Mouse (Mus musculus) gastrocnemius, adult 8-10 months (tissue): ENCODE data around the gene Slc25a17. TPM values are rescaled to one million over a fixed set of nuclear protein-coding genes. Genes with fewer than 3 reads are reported as not detected.

Experiments used
- DNase-seq, 2 experiments: peaks; one replicate each; pipeline ENCODE4 v3.0.0; 2022; ENCODE audit warnings: low spot score in 2 of 2
- total RNA-seq, 4 experiments: library from RNA; stranded (reverse); gene quantifications; 2 replicates each; pipeline ENCODE4 v1.2.4; 2022

Slc25a17 gene
- total RNA-seq, 4 experiments from 2014 or later, result 4.9 to 8.7 (median 7.5) TPM

- no peak for DNase-seq
These were observed 5.4 kb downstream of the Slc25a17 start for GRCm38 (mm10) chr15:81355146-81355761.

DNA sequence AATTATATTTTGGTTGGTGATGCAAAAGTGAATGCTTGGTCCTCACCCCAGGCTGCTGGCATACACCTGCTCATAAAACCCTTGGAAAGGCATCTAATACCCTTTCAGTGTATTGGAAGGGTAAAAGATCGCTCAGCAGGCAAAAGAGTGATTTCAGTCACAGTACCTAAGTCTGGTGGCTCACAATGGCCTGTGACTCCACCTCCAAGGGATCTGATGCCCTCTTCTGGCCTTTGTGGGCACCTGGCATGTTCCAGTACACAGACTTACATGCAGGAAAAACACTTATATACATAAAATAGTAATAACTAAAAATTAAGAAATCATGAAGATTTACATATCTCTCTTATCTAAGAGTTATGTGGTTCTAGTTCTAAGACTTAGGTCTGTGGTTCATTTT lies 8.0 kb downstream of the Slc25a17 start:
- DNase-seq, result no peak

DNA sequence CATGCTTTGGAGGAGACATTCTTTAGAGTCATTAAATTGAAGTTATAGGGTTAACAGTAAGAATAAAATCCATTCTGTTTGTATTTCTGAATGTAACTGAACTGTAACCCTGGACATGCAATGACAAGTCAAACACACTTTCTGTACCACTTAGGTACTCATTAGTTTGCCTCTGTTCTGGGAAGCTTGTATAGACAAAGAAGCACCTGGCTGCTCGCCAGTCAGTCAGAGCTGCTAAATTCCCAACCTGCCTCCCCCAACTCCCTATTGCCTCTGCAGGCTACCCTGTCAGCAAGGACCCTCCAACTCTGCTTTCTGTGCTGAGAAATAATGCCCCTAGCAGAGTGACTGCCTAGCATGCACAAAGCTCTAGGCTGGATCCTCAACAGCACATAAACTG lies 10.2 kb downstream of the Slc25a17 start:
- DNase-seq, result no peak

GRCm38 (mm10) chr15:81348366-81348765 lies 12.2 kb downstream of the Slc25a17 start:
- DNase-seq, result no peak

DNA sequence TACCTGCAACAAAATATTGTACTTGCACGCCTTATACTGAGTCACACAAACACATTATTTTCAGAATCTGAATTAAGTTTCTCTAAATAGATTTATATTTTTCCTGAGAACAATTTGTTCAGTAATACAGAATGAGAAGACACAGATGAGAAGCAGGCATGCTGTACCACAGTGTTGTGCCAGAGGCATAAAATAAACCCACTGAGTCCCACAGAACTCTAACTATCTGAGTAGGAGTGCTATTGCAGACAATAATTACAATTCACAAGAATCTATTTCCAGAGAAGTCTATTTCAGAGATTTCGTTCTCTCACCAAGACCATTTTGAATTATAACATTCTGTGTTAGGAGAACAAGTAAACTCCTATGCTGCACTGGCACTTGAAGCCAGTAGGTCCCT lies 13.1 kb downstream of the Slc25a17 start:
- DNase-seq, result no peak

GRCm38 (mm10) chr15:81341426-81341825 lies 19.2 kb downstream of the Slc25a17 start:
- DNase-seq, result no peak

- no peak for DNase-seq
These were observed 21.5 kb downstream of the Slc25a17 start for GRCm38 (mm10) chr15:81339158-81339557.

GRCm38 (mm10) chr15:81336466-81336865 lies 24.1 kb downstream of the Slc25a17 start:
- DNase-seq, result no peak

DNA sequence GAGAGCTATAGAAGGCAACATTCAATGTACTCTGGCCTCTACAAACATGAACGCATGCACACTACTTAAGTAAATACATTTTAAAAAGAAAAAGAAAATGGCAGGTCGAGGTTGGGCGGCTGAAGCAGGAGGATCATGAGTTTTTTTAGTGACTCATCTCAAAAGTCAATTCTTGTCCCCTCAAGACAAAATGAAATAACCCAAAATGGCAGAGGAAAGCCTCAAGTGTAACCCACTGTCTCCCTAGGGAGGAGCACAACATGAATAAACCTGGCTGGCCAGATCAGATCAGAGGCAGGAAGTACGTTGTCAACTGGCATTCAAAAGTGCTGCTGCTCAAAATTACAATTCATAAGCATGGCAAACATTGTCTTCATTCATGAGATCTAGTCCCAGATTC lies 28.1 kb downstream of the Slc25a17 start:
- DNase-seq, result no peak

- no peak for DNase-seq
These were observed 29.7 kb downstream of the Slc25a17 start for GRCm38 (mm10) chr15:81330816-81331433.

- no peak for DNase-seq
These were observed 30.8 kb downstream of the Slc25a17 start for GRCm38 (mm10) chr15:81329721-81330369.

GRCm38 (mm10) chr15:81327501-81327900 lies 33.1 kb downstream of the Slc25a17 start:
- DNase-seq, result no peak

GRCm38 (mm10) chr15:81324979-81325378 lies 35.6 kb downstream of the Slc25a17 start:
- no peak for DNase-seq

- no peak for DNase-seq
These were observed 40.5 kb downstream of the Slc25a17 start for GRCm38 (mm10) chr15:81320137-81320536.

DNA sequence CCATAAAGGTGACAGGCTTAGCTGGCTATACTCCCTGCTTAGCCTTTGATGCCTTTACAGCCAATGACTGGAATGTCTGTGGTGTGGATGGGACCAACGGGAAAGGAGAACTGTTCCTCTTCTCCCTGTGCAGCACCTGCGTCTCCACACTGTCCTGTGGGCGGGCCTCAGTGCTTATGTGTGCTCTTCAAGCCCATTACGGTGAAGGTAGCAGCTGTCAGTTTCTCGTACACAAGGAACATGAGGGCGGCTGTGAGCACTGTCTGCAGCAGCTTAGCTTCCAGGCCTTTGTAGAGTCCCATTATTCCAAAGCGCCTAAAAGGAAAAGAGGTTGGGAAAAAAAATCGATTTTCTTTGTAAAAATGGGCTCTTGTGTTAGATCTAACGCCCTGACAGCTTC lies 41.1 kb downstream of the Slc25a17 start:
- no peak for DNase-seq

DNA sequence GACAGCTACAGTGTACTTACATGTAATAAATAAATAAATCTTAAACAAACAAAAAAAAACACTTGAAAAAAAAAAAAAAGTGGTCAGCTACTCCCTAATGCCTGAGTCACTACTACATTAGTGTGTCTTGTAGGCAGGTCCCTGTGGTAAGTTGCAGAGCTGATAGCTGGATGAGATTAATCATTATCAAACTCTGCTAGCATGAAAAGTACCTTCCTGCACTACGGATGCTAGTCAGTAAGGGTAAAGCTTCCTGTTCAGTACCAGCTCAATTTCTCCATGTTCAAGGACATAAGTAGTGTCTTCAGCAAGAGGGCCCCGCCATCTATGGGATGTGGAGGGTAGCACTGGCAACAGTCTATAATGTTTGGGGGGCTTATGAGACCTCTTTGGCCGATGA lies 46.7 kb downstream of the Slc25a17 start:
- DNase-seq, result no peak

- no peak for DNase-seq
These were observed 49.6 kb downstream of the Slc25a17 start for GRCm38 (mm10) chr15:81311026-81311425.

DNA sequence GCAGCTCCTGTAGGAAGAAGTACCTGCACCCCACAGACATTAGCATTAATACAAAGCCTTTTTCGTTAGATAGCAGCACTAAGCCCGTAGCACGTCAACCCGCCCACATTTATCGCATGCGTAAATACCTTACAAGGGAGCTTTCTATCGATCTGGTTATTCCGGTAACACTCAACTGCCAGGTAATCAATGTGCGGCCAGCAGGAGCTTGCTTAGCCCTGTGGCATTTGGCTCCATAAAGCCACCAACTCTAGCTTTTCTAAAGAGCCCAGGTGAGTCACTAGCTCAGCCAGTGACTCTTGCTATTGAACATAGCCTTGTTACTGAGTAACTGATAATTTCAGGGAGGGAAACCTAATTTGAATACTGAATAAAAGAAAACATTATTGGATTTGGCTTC lies 50.3 kb downstream of the Slc25a17 start:
- no peak for DNase-seq

GRCm38 (mm10) chr15:81308038-81308437 lies 52.6 kb downstream of the Slc25a17 start:
- no peak for DNase-seq

DNA sequence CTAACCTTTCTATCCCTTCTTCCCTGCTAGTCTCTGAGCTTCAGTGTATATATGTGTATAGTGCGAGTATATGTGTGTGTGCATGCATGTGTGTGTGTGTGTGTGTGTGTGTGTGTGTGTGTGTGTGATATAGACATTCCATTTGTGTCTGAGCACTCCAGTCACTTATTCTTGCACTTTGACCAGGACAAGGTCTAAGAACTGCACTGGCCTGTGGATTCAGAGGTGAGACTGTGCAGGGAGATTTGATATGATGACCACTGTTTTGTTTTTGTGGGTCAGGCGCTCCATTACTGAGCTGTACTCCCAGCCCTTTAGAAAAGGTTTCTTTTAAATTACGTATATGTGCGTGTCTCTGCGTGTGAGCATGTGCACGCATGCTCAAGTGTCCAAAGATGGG lies 54.1 kb downstream of the Slc25a17 start:
- no peak for DNase-seq

- DNase-seq, result no peak
These were observed 55.6 kb downstream of the Slc25a17 start for GRCm38 (mm10) chr15:81305035-81305434.

- DNase-seq, result no peak
These were observed 56.6 kb downstream of the Slc25a17 start for GRCm38 (mm10) chr15:81304006-81304405.
